Mouse (Mus musculus): ENCODE results near the gene Copb2. TPM values are rescaled to one million over a fixed set of nuclear protein-coding genes. Genes with fewer than 3 reads are reported as not detected.

Copb2 gene
- polyA plus RNA-seq (2014; fragmentation: Nextera tagmentation; extraction: Ambion mirVana): 201 and 226 TPM in 2 replicates

GRCm38 (mm10) chr9:98563137-98564126, at the start of gene Copb2:
Gene Copb2, plus strand, starts transcription at chr9:98563721.
- peak; percentile 98 for DNase-seq (ENCODE audit: low spot score)
- Histone ChIP-seq H3K27me3 (replicated peaks; ENCODE audit: control insufficient read depth, insufficient read depth, low read length) (no peaks in the 10 kb centered on the region), H3K9ac (ENCODE audit: low read depth, low read length) (peak within 1 kb of the TSS; percentile 95), H3K27ac (replicated peaks; ENCODE audit: low read depth, low read length) (peak within 1 kb of the TSS; percentile 92), H3K36me3 (ENCODE audit: control insufficient read depth, insufficient read depth, low read length) (peaks cover 19% of the 10 kb centered on the region), H3K4me1 (ENCODE audit: control insufficient read depth, insufficient read depth, low read length) (peaks cover 10% of the 10 kb centered on the region; the same call in 1 of the 2 replicates), H3K9me3 (ENCODE audit: control insufficient read depth, low read length) (no peaks in the 10 kb centered on the region), H3K4me3 (ENCODE audit: low read depth, low read length) (peak within 1 kb of the TSS; percentile 92), H3K4me2 (ENCODE audit: low read depth, low read length) (peak within 1 kb of the TSS; percentile 74)
- peak; percentile 100 for ATAC-seq (ENCODE audit: low read depth)
- WGBS: under 1% methylated on average over 71 of the region's 76 CpGs

GRCm38 (mm10) chr9:98523872-98524271, 39.6 kb upstream of the Copb2 start:
- no peak overlapping the region for H3K9ac ChIP-seq (ENCODE audit: low read depth, low read length)
- H3K27ac ChIP-seq (replicated peaks; ENCODE audit: low read depth, low read length): no peak overlapping the region
- ATAC-seq (ENCODE audit: low read depth) (no peak), DNase-seq (ENCODE audit: low spot score) (no peak)
- no peak overlapping the region for H3K4me3 ChIP-seq (ENCODE audit: low read depth, low read length)
- H3K27me3 ChIP-seq (replicated peaks; ENCODE audit: control insufficient read depth, insufficient read depth, low read length): no peaks in the 10 kb centered on the region
- no peak overlapping the region for H3K4me2 ChIP-seq (ENCODE audit: low read depth, low read length)
- 69% methylated on average over 2 of the region's 2 CpGs for WGBS
- H3K4me1 ChIP-seq (ENCODE audit: control insufficient read depth, insufficient read depth, low read length): no peaks in the 10 kb centered on the region
- no peaks in the 10 kb centered on the region for H3K9me3 ChIP-seq (ENCODE audit: control insufficient read depth, low read length)
- no peaks in the 10 kb centered on the region for H3K36me3 ChIP-seq (ENCODE audit: control insufficient read depth, insufficient read depth, low read length)

DNA sequence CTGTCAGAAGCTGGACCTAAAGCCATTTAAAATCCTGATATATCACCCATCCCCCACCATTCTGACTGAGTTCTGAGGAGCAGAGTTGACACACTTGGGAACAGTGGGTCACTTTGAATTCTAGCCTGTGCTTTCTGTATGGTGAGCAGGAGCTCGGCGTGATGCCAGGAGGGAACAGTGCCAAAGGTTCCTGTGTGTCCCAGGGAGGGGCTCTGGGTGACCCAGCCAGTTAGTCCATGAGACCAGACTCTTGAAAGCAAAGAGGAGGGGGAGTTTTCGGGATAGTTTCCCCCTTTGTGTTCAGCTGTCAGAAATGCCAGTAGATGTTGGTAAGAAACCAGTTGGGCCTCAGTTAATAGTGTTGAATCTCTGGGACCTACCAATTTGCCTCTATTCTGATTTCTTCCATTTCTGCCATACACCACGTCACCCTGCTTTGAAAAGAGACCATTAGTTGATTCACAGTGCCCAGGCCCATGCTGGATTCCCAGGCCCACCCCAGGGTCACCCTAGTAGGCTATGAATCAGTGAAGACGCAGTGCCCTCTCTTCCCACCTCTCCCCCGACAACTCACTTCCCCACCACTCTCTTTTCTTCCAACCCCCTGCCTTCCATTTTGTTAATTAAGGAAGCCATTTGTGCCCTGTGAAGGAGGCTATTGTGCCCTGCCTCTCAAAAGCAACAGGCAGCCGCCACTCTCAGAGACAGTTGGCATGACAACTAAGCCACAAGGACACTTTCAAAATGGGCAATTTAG, 38.6 kb upstream of the Copb2 start:
- no peak overlapping the region for H3K4me2 ChIP-seq (ENCODE audit: low read depth, low read length)
- H3K4me1 ChIP-seq (ENCODE audit: control insufficient read depth, insufficient read depth, low read length): no peaks in the 10 kb centered on the region
- H3K27ac ChIP-seq (replicated peaks; ENCODE audit: low read depth, low read length): no peak overlapping the region

GRCm38 (mm10) chr9:98525543-98525924, 38.0 kb upstream of the Copb2 start:
- 65% methylated on average over 7 of the region's 7 CpGs for WGBS
- Histone ChIP-seq H3K9me3 (ENCODE audit: control insufficient read depth, low read length) (no peaks in the 10 kb centered on the region), H3K4me2 (ENCODE audit: low read depth, low read length) (no peak overlapping the region), H3K4me1 (ENCODE audit: control insufficient read depth, insufficient read depth, low read length) (no peaks in the 10 kb centered on the region), H3K9ac (ENCODE audit: low read depth, low read length) (no peak overlapping the region), H3K36me3 (ENCODE audit: control insufficient read depth, insufficient read depth, low read length) (no peaks in the 10 kb centered on the region), H3K27ac (replicated peaks; ENCODE audit: low read depth, low read length) (no peak overlapping the region), H3K4me3 (ENCODE audit: low read depth, low read length) (no peak overlapping the region), H3K27me3 (replicated peaks; ENCODE audit: control insufficient read depth, insufficient read depth, low read length) (no peaks in the 10 kb centered on the region)
- ATAC-seq (ENCODE audit: low read depth): no peak
- DNase-seq (ENCODE audit: low spot score): no peak

More for the DNA sequence above, 38.6 kb upstream of the Copb2 start:
- DNase-seq (ENCODE audit: low spot score): peak; percentile 50
- Histone ChIP-seq H3K36me3 (ENCODE audit: control insufficient read depth, insufficient read depth, low read length) (no peaks in the 10 kb centered on the region), H3K27me3 (replicated peaks; ENCODE audit: control insufficient read depth, insufficient read depth, low read length) (no peaks in the 10 kb centered on the region), H3K4me3 (ENCODE audit: low read depth, low read length) (no peak overlapping the region), H3K9me3 (ENCODE audit: control insufficient read depth, low read length) (no peaks in the 10 kb centered on the region), H3K9ac (ENCODE audit: low read depth, low read length) (no peak overlapping the region)
- peak; percentile 60; the same call in 1 of the 2 replicates for ATAC-seq (ENCODE audit: low read depth)
- WGBS: 63% methylated on average over 7 of the region's 7 CpGs

DNA sequence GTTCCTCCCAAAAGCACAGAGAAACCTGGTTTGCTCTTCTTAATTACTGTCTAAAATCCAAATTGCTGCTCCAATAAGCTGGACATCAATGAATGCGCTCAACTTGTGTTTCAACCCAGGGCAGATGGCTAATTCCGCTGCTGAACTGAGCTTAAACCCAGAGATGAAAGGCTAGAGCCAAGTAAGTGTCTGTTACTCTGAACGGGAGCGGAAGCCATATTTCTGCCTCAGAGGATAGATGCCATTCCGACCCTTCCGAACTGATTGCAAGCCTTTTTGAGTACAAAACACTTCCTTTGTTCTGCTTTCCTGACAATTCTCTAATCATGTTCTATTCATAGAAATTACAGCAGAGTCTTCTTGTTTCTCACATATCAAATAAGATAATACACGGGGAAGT, 36.3 kb upstream of the Copb2 start:
- ATAC-seq (ENCODE audit: low read depth): no peak
- Histone ChIP-seq H3K4me1 (ENCODE audit: control insufficient read depth, insufficient read depth, low read length) (no peaks in the 10 kb centered on the region), H3K27me3 (replicated peaks; ENCODE audit: control insufficient read depth, insufficient read depth, low read length) (no peaks in the 10 kb centered on the region), H3K9me3 (ENCODE audit: control insufficient read depth, low read length) (no peaks in the 10 kb centered on the region), H3K27ac (replicated peaks; ENCODE audit: low read depth, low read length) (no peak overlapping the region), H3K36me3 (ENCODE audit: control insufficient read depth, insufficient read depth, low read length) (no peaks in the 10 kb centered on the region), H3K4me3 (ENCODE audit: low read depth, low read length) (no peak overlapping the region), H3K4me2 (ENCODE audit: low read depth, low read length) (no peak overlapping the region), H3K9ac (ENCODE audit: low read depth, low read length) (no peak overlapping the region)
- DNase-seq (ENCODE audit: low spot score): no peak
- 79% methylated on average over 7 of the region's 7 CpGs for WGBS

GRCm38 (mm10) chr9:98529776-98530175, 33.7 kb upstream of the Copb2 start:
- Histone ChIP-seq H3K9me3 (ENCODE audit: control insufficient read depth, low read length) (no peaks in the 10 kb centered on the region), H3K4me3 (ENCODE audit: low read depth, low read length) (no peak overlapping the region), H3K4me2 (ENCODE audit: low read depth, low read length) (no peak overlapping the region), H3K36me3 (ENCODE audit: control insufficient read depth, insufficient read depth, low read length) (no peaks in the 10 kb centered on the region), H3K4me1 (ENCODE audit: control insufficient read depth, insufficient read depth, low read length) (no peaks in the 10 kb centered on the region), H3K27ac (replicated peaks; ENCODE audit: low read depth, low read length) (no peak overlapping the region), H3K9ac (ENCODE audit: low read depth, low read length) (no peak overlapping the region), H3K27me3 (replicated peaks; ENCODE audit: control insufficient read depth, insufficient read depth, low read length) (no peaks in the 10 kb centered on the region)
- ATAC-seq (ENCODE audit: low read depth) (no peak), DNase-seq (ENCODE audit: low spot score) (no peak)
- WGBS: 57% methylated on average over 4 of the region's 4 CpGs

- DNase-seq (ENCODE audit: low spot score) (no peak), ATAC-seq (ENCODE audit: low read depth) (no peak)
- no peaks in the 10 kb centered on the region for H3K27me3 ChIP-seq (replicated peaks; ENCODE audit: control insufficient read depth, insufficient read depth, low read length)
- H3K9me3 ChIP-seq (ENCODE audit: control insufficient read depth, low read length): no peaks in the 10 kb centered on the region
- H3K4me2 ChIP-seq (ENCODE audit: low read depth, low read length): no peak overlapping the region
- no peaks in the 10 kb centered on the region for H3K4me1 ChIP-seq (ENCODE audit: control insufficient read depth, insufficient read depth, low read length)
- no peak overlapping the region for H3K9ac ChIP-seq (ENCODE audit: low read depth, low read length)
- 55% methylated on average over 2 of the region's 2 CpGs for WGBS
- H3K4me3 ChIP-seq (ENCODE audit: low read depth, low read length): no peak overlapping the region
- no peaks in the 10 kb centered on the region for H3K36me3 ChIP-seq (ENCODE audit: control insufficient read depth, insufficient read depth, low read length)
- H3K27ac ChIP-seq (replicated peaks; ENCODE audit: low read depth, low read length): no peak overlapping the region
Measured at GRCm38 (mm10) chr9:98530999-98531398, 32.5 kb upstream of the Copb2 start.

DNA sequence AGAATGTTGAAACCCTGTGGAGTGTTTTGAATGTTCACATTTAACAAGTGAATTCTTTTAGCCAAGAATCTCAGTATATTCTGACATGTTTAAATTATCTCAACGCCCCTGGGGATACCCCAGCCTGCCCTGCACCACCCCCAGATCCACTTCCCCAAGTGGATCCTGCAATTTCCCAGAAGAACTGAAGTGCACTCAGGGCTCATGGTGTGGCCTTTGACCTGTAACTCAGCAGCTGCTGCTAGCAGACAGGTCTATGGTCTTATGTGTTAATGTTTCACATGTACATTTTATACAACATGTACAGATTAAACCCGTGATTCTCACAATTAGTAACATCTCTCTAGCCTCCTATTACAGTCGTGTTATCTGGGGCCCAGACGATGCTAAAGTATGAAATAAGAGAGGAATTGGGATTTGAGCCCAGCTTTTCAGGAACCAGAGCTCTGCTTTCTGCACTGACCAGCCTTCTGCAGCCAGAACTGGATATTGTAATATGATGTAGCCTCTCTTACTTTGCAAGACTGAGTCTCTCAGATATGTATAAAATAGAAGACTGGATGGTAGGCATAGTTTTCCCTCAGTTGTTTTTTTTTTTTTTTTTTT, 28.7 kb upstream of the Copb2 start:
- H3K4me1 ChIP-seq (ENCODE audit: control insufficient read depth, insufficient read depth, low read length): no peaks in the 10 kb centered on the region
- H3K36me3 ChIP-seq (ENCODE audit: control insufficient read depth, insufficient read depth, low read length): no peaks in the 10 kb centered on the region
- H3K27me3 ChIP-seq (replicated peaks; ENCODE audit: control insufficient read depth, insufficient read depth, low read length): no peaks in the 10 kb centered on the region
- no peak overlapping the region for H3K27ac ChIP-seq (replicated peaks; ENCODE audit: low read depth, low read length)
- DNase-seq (ENCODE audit: low spot score) (peak; percentile 51), ATAC-seq (ENCODE audit: low read depth) (no peak)
- H3K9ac ChIP-seq (ENCODE audit: low read depth, low read length): no peak overlapping the region
- H3K4me3 ChIP-seq (ENCODE audit: low read depth, low read length): no peak overlapping the region
- H3K9me3 ChIP-seq (ENCODE audit: control insufficient read depth, low read length): no peaks in the 10 kb centered on the region
- 49% methylated on average over 4 of the region's 4 CpGs for WGBS
- no peak overlapping the region for H3K4me2 ChIP-seq (ENCODE audit: low read depth, low read length)
